Mouse (Mus musculus) brain, embryonic 14.5 days (tissue): Measurements from ENCODE around the gene Ksr2.

Experiments
- CTCF ChIP-seq: fragments of 200-500 bp; IDR thresholded peaks from 2 replicates; pipeline ENCODE4 v1.5.1; 2012; ENCODE audit warnings: inconsistent platforms, mild to moderate bottlenecking, moderate library complexity, borderline replicate concordance; ENCODE audit not compliant: insufficient read depth, insufficient read length; ENCODE audit errors: extremely low read depth
- POLR2A ChIP-seq: fragments of 200-500 bp; IDR thresholded peaks from 2 replicates; pipeline ENCODE4 v1.6.1; 2012; ENCODE audit warnings: mild to moderate bottlenecking, inconsistent platforms, borderline replicate concordance; ENCODE audit not compliant: poor library complexity, insufficient read depth, insufficient read length, severe bottlenecking; ENCODE audit errors: extremely low read depth

- peak; percentile 97 for TF ChIP-seq CTCF
- TF ChIP-seq POLR2A = no peak
These were observed 80.1 kb downstream of the Ksr2 start for GRCm38 (mm10) chr5:117493947-117494346.
